Mouse (Mus musculus) G1E (cell line): ENCODE results near the gene Pspc1. TPM values are rescaled to one million over a fixed set of nuclear protein-coding genes. Genes with fewer than 3 reads are reported as not detected.
"Not testable (repeated sequence)": the region's sequence is repeated elsewhere in the genome, so short reads cannot be mapped to it uniquely, and the experiment has no call there.

Experiments
- ATAC-seq: 2 replicates; pipeline ENCODE4 v1.8.0; 2016; ENCODE audit warnings: mild to moderate bottlenecking; ENCODE audit not compliant: insufficient number of reproducible peaks, poor library complexity, low FRiP score, severe bottlenecking; ENCODE audit errors: extremely low read depth
- DNase-seq: peaks from one replicate; pipeline ENCODE4 v3.0.0; 2012; ENCODE audit warnings: low spot score
- H3K27me3 ChIP-seq: 2 replicates; pipeline ENCODE4 v1.6.1; 2012; ENCODE audit warnings: mild to moderate bottlenecking, low read length, inconsistent platforms; ENCODE audit not compliant: insufficient read depth
- H3K36me3 ChIP-seq: replicated peaks from 2 replicates; pipeline ENCODE3; 2012; ENCODE audit warnings: mild to moderate bottlenecking, inconsistent platforms
- H3K4me1 ChIP-seq: 2 replicates; pipeline ENCODE4 v1.6.1; 2012; ENCODE audit warnings: low read depth, low read length, inconsistent platforms, mixed read lengths; ENCODE audit not compliant: insufficient read depth
- H3K4me3 ChIP-seq: 2 replicates; pipeline ENCODE4 v1.5.1; 2012; ENCODE audit warnings: low read depth, mild to moderate bottlenecking, inconsistent platforms, low read length, moderate library complexity, mixed read lengths
- H3K9me3 ChIP-seq: replicated peaks from 2 replicates; pipeline ENCODE4 v1.6.1; 2012; ENCODE audit warnings: inconsistent platforms
- CTCF ChIP-seq: IDR thresholded peaks from 2 replicates; pipeline ENCODE4 v1.5.1; 2012; ENCODE audit warnings: low read depth, low read length, inconsistent platforms, mixed read lengths
- GATA1 ChIP-seq: IDR thresholded peaks from 2 replicates; pipeline ENCODE4 v1.6.1; 2012; ENCODE audit warnings: borderline replicate concordance, low read length, inconsistent platforms, mixed read lengths
- GATA2 ChIP-seq: IDR thresholded peaks from 2 replicates; pipeline ENCODE4 v1.6.1; 2012; ENCODE audit warnings: low read depth, low read length, inconsistent platforms, borderline replicate concordance
- POLR2AphosphoS5 ChIP-seq: IDR thresholded peaks from 2 replicates; pipeline ENCODE4 v1.6.1; 2012; ENCODE audit warnings: low read depth, low read length, inconsistent platforms; ENCODE audit not compliant: insufficient replicate concordance
- TAL1 ChIP-seq: conservative IDR thresholded peaks from 2 replicates; pipeline ENCODE4 v1.6.1; 2012; ENCODE audit warnings: low read depth, low read length, inconsistent platforms, mixed read lengths
- polyA plus RNA-seq: library from polyadenylated mRNA; stranded (reverse); fragments of >175 nt; gene quantifications from 2 replicates; pipeline ENCODE4 v1.2.3, GENCODE M21; 2012
- total RNA-seq, 2 experiments: library from RNA; stranded (forward) in 1 of 2; stranded (reverse) in 1 of 2; fragments of 200-1000 nt in 1 of 2; fragments of >200 nt in 1 of 2; fragmentation: Nextera tagmentation in 1 of 2; gene quantifications; 2 replicates each; pipeline ENCODE4 v1.2.3; 2014 to 2017

Pspc1 gene
- total RNA-seq (2014; fragmentation: Nextera tagmentation) (87.9 and 104 TPM in 2 replicates), total RNA-seq (2017) (49.7 and 67.7 TPM in 2 replicates), polyA plus RNA-seq (10.4 and 11.5 TPM in 2 replicates)

DNA sequence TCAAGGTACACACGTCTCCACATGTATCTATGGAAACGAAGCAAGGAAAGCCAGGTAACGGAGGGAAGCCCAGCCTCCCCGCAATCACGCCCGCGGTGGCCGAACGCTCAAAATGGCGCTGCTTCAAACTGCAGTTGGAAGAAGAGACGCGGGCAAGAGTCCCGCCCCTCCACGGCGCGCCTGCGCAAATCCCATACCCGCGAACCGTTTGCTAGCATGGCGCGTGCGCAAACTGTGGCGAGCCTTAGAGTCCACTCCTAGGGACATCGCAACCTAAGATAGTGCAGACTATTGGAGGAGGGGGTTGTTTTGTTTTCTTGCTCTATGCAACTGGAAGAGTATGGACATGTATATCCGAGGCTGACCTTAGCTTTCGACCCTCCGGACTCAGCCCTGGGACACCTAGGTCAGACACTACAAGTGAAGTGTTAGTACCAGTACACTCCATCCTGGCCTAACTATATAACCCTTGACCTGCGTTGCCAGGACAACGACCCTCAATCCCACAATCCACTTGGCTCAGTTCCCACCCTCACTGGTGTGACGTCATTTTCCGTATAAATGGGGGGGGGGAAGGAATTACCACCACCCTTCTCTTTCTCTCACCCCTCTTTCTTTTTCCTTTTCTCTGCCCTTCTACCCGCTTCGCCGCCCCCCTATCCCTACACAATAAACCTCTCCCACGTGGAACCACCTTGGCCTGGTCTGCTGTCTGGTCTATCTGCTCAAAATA lies at the start of gene Pspc1:
Gene Pspc1, minus strand, starts transcription at position 117 of the 733 bp plus-strand sequence.
- Histone ChIP-seq H3K4me1 (peaks cover 28% of the 10 kb centered on the region), H3K36me3 (peaks cover 18% of the 10 kb centered on the region), H3K27me3 (no peaks in the 10 kb centered on the region), H3K4me3 (peak within 1 kb of the TSS; percentile 96), H3K9me3 (no peaks in the 10 kb centered on the region)
- DNase-seq (peak; percentile 68), ATAC-seq (peak; percentile 89)
- TF ChIP-seq GATA1, result no peak
- no peak for TF ChIP-seq CTCF
- TF ChIP-seq POLR2AphosphoS5, result 0 out of 2 replicates have a peak, but pooled peaks have one; percentile 31

DNA sequence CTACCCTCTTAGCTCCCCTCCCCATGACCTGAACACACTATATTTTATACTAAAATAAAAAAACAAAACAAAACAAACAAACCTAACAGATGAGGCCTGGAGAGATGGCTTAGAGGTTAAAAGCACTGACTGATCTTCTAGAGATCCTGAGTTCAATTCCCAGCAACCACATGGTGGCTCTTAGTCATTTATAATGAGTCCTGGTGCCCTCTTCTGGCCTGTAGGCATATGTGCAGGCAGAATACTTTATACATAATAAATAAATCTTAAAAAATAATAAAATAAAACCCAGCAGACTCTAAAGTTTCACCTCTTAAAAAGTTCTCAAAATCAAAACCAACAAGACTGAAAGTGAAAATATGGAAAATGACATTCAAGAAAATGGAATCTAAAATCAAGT lies 46.4 kb upstream of the Pspc1 start:
- no peaks in the 10 kb centered on the region for H3K9me3 ChIP-seq
- ATAC-seq (no peak), DNase-seq (no peak)
- no peaks in the 10 kb centered on the region for H3K36me3 ChIP-seq
- TF ChIP-seq TAL1 (no peak), CTCF (no peak), GATA1 (no peak), GATA2 (no peak), POLR2AphosphoS5 (no peak)
- no peaks in the 10 kb centered on the region for H3K27me3 ChIP-seq
- peaks cover 2% of the 10 kb centered on the region; the same call in 1 of the 2 replicates for H3K4me1 ChIP-seq
- no peak overlapping the region for H3K4me3 ChIP-seq

DNA sequence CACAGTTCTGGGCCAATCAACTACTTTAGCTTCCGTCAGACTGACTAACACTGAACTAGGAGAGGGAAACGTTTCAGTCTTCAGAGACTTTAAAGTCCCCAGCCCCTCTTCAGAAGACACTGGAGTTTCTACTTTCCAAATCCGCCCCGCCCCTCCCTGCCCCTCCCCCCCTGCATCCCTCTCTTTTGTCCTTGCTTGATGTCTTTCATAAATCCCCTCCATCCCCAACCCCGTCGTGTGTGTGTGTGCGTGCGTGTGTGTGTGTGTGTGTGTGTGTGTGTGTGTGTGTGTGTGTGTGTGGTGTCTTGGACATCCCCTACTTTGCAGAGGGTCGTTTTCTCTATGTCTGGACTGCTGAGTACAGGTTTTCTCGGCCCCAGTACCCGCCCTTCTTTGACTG lies 39.5 kb upstream of the Pspc1 start:
- Histone ChIP-seq H3K4me3 (no peak overlapping the region), H3K27me3 (no peaks in the 10 kb centered on the region), H3K36me3 (no peaks in the 10 kb centered on the region), H3K9me3 (no peaks in the 10 kb centered on the region), H3K4me1 (peaks cover 14% of the 10 kb centered on the region)
- TF ChIP-seq GATA2, result no peak
- TF ChIP-seq CTCF, result no peak
- no peak for TF ChIP-seq GATA1
- ATAC-seq, result no peak
- DNase-seq, result no peak

DNA sequence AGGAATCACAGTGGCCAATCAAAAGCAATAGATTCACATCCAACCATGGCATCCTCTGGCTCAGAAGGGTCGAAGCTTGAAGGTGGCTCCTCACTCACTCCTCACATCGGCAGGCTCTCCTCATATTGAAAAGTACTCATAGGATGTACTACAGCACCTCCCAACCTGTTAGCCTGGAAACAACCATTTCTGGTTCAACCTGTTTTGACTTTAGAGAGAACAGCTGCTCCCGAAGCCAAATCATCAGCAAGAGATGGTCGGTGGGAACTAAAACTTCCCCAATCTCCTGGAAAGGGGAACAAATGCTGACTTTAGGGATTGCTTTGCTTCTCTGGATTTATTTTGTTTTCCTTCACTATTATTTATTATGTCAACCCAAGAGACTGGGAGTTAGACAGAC lies 39.0 kb upstream of the Pspc1 start:
- H3K9me3 ChIP-seq, result no peaks in the 10 kb centered on the region
- DNase-seq (no peak), ATAC-seq (no peak)
- peaks cover 16% of the 10 kb centered on the region for H3K4me1 ChIP-seq
- no peak overlapping the region for H3K4me3 ChIP-seq
- TF ChIP-seq GATA2 (no peak), CTCF (no peak), GATA1 (no peak), TAL1 (no peak), POLR2AphosphoS5 (no peak)
- no peaks in the 10 kb centered on the region for H3K36me3 ChIP-seq
- H3K27me3 ChIP-seq, result no peaks in the 10 kb centered on the region

DNA sequence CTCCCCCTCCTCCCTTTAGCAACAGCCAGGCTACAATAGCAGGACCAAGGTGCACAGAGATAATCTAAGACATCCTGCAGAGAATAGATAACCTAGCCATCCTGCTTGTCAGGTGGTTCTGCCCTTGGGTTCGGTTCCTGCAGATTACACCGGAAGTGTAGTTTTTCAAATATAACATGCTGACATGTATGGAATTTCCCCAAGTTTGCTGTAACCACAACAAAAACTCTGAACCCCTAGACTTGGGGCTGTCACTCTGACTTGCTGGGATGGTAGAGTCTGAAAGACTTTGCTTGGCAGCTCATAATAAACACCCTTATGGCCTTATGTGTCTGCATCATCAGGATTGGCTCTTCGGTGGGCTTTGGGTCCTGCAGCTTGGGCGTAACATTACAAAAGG lies 38.4 kb upstream of the Pspc1 start:
- H3K4me1 ChIP-seq, result peaks cover 16% of the 10 kb centered on the region

DNA sequence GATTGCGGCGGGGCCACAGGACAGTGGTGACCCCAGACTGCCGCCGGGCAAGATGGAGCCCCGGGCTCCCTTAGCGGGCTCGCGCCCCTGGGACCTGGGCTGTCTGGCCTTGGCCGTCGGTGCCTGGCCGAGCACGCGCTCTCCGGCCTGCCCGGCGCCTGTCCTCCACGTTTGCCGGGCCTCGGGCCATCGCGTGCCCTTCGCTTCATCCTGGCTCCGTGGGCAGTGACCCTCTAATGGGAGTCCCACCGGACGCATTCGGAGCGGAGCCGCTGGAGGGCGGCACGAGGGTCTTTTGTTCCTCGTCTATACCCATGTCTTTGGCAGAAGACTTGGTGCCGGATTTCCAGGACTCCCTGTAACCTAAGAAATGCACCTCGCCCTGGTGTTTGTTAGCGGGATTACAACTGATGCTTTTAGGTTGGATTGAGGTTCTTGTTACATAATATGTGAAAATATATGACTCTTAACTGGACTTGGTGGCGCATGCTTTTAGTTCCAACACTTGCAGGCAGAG lies 34.5 kb upstream of the Pspc1 start:
- 0 out of 2 replicates have a peak, but pooled peaks have one; percentile 12 for ATAC-seq
- peak; percentile 32 for DNase-seq
- Histone ChIP-seq H3K9me3 (no peaks in the 10 kb centered on the region), H3K4me1 (peaks cover 26% of the 10 kb centered on the region), H3K27me3 (no peaks in the 10 kb centered on the region), H3K36me3 (peaks cover 15% of the 10 kb centered on the region), H3K4me3 (peak overlapping the region; percentile 78)
- no peak for TF ChIP-seq TAL1
- peak; percentile 24; the same call in 1 of the 2 replicates for TF ChIP-seq CTCF

More for the DNA sequence above, 38.4 kb upstream of the Pspc1 start:
- H3K4me3 ChIP-seq, result no peak overlapping the region
- ATAC-seq (no peak), DNase-seq (no peak)
- no peaks in the 10 kb centered on the region for H3K36me3 ChIP-seq
- H3K9me3 ChIP-seq, result no peaks in the 10 kb centered on the region
- H3K27me3 ChIP-seq, result no peaks in the 10 kb centered on the region
- no peak for TF ChIP-seq GATA2
- no peak for TF ChIP-seq POLR2AphosphoS5
- no peak for TF ChIP-seq TAL1
- TF ChIP-seq GATA1, result no peak
- no peak for TF ChIP-seq CTCF

DNA sequence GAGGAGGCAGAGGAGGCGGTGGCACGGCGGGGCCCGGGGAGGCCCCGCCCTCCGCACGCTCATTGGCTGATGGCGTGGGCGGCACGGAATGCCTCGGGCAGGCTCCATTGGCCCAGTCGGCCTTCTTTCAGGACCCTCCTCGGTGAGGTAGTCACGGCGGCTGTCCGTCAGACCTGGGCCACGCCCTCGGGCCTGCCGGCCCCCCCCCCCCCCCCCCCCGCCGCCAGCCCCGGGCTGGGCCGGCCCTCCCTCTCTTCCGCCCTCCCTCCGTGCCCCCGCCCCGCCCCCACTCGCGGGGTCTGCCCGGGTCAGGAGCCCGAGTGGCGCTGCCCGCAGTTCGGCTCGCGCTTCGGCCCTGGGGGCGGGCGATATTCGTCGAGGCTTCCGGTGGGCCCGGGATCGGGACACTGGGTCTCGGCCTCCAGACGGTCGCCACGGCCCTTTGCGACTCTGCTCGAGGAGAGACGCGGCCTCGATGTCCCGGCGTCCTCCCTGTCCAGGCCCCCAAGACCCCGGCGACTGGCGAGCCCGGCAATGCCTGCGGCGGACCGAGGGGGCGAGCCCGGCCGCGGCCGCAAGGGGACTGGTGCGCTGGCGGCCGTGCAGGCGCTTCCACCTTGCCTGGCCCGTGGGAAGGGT lies 33.7 kb upstream of the Pspc1 start, which contains the start of gene Zmym5:
Gene Zmym5, minus strand, starts transcription at position 16 of the 639 bp plus-strand sequence.
- Histone ChIP-seq H3K4me1 (peaks cover 23% of the 10 kb centered on the region), H3K4me3 (peak within 1 kb of the TSS; percentile 78), H3K36me3 (peaks cover 18% of the 10 kb centered on the region)
- ATAC-seq, result peak; percentile 97
- H3K27me3 ChIP-seq, H3K9me3 ChIP-seq: not testable (repeated sequence)
- DNase-seq, result peak; percentile 66

DNA sequence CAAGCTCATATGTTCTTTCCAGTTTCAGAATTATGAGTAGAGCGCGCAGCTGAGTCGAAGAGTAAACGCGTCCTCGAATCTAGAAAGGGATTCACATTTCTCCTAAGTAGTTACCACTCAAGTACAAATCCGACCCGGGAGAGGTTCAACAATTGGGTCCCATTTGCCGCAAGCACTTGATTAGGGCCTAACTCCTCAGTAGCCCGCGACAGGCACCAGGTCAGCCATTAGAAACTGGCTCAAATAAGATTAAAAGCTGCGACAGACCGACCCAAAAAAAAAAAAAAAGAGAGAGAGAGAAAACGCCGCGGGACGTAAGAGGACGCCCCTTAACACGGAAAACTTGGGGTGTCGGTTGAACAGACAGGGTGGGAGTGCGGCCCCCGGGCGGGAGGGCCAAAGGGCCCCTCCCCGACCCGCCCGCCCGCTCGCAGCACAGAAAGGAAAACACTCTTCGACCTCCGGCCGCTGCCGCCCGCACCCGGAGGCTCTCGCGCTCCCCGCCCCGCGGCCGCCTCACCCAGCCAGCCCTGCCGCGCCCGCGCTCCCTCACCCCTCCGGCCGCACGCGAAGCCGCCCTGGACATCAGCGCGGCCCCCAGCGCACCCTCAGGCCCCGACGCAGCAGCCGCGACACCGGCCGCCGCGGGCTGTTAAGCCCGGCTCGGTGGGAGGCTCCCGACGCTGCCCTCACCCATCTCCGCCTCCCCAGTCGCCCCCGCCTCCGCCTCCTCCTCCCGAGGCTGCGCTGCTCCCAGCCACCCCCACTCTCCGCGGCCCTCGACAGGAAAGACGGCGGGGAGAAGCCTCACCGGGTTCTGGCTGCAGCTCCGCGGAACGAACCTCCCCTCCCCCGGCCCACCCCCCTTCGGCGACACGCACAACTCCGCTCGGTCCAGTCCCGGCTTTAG lies 32.9 kb upstream of the Pspc1 start:
- H3K4me3 ChIP-seq, result peak overlapping the region; percentile 74
- H3K36me3 ChIP-seq, result peaks cover 21% of the 10 kb centered on the region
- DNase-seq, result peak; percentile 19
- not testable (repeated sequence) for ATAC-seq, H3K27me3 ChIP-seq, H3K9me3 ChIP-seq
- H3K4me1 ChIP-seq, result peaks cover 21% of the 10 kb centered on the region
